Mouse (Mus musculus): Measurements from ENCODE around the gene Nfatc3. TPM values are rescaled to one million over a fixed set of nuclear protein-coding genes. Genes with fewer than 3 reads are reported as not detected.

Nfatc3 gene
- polyA plus RNA-seq, 1 experiment, result 78.6 TPM

GRCm38 (mm10) chr8:106074236-106074635 lies 15.6 kb downstream of the Nfatc3 start:
- TF ChIP-seq CTCF (IDR thresholded peaks at IDR 0.05; ENCODE audit: borderline replicate concordance, insufficient read depth, low read length) (no peak), POLR2A (IDR thresholded peaks at IDR 0.05; ENCODE audit: low read depth, low read length) (no peak)
- no peak overlapping the region for H3K4me3 ChIP-seq (ENCODE audit: insufficient read depth, low read length)

GRCm38 (mm10) chr8:106074659-106075058 lies 16.0 kb downstream of the Nfatc3 start:
- Histone ChIP-seq H3K4me3 (ENCODE audit: insufficient read depth, low read length) (no peak overlapping the region), H3K27ac (ENCODE audit: insufficient read depth, low read length) (no peak overlapping the region), H3K4me1 (ENCODE audit: control insufficient read depth, insufficient read depth, low read length) (0 out of 2 replicates have a peak, but pooled peaks cover 4% of the 10 kb centered on the region)
- TF ChIP-seq CTCF (IDR thresholded peaks at IDR 0.05; ENCODE audit: borderline replicate concordance, insufficient read depth, low read length) (no peak), POLR2A (IDR thresholded peaks at IDR 0.05; ENCODE audit: low read depth, low read length) (no peak)

More at GRCm38 (mm10) chr8:106074236-106074635, 15.6 kb downstream of the Nfatc3 start:
- 0 out of 2 replicates have a peak, but pooled peaks cover 4% of the 10 kb centered on the region for H3K4me1 ChIP-seq (ENCODE audit: control insufficient read depth, insufficient read depth, low read length)
- H3K27ac ChIP-seq (ENCODE audit: insufficient read depth, low read length), result no peak overlapping the region

- Histone ChIP-seq H3K27ac (ENCODE audit: insufficient read depth, low read length) (no peak overlapping the region), H3K4me3 (ENCODE audit: insufficient read depth, low read length) (no peak overlapping the region), H3K4me1 (ENCODE audit: control insufficient read depth, insufficient read depth, low read length) (0 out of 2 replicates have a peak, but pooled peaks cover 4% of the 10 kb centered on the region)
- TF ChIP-seq POLR2A (IDR thresholded peaks at IDR 0.05; ENCODE audit: low read depth, low read length) (no peak), CTCF (IDR thresholded peaks at IDR 0.05; ENCODE audit: borderline replicate concordance, insufficient read depth, low read length) (no peak)
Measured at GRCm38 (mm10) chr8:106075161-106075862, 16.7 kb downstream of the Nfatc3 start.

GRCm38 (mm10) chr8:106075863-106076174 lies 17.2 kb downstream of the Nfatc3 start:
- no peak for TF ChIP-seq CTCF (IDR thresholded peaks at IDR 0.05; ENCODE audit: borderline replicate concordance, insufficient read depth, low read length)
- TF ChIP-seq POLR2A (IDR thresholded peaks at IDR 0.05; ENCODE audit: low read depth, low read length), result no peak
- Histone ChIP-seq H3K4me3 (ENCODE audit: insufficient read depth, low read length) (no peak overlapping the region), H3K27ac (ENCODE audit: insufficient read depth, low read length) (no peak overlapping the region), H3K4me1 (ENCODE audit: control insufficient read depth, insufficient read depth, low read length) (0 out of 2 replicates have a peak, but pooled peaks cover 4% of the 10 kb centered on the region)

- no peak overlapping the region for H3K27ac ChIP-seq (ENCODE audit: insufficient read depth, low read length)
- TF ChIP-seq CTCF (IDR thresholded peaks at IDR 0.05; ENCODE audit: borderline replicate concordance, insufficient read depth, low read length) (no peak), POLR2A (IDR thresholded peaks at IDR 0.05; ENCODE audit: low read depth, low read length) (no peak)
- 0 out of 2 replicates have a peak, but pooled peaks cover 4% of the 10 kb centered on the region for H3K4me1 ChIP-seq (ENCODE audit: control insufficient read depth, insufficient read depth, low read length)
- no peak overlapping the region for H3K4me3 ChIP-seq (ENCODE audit: insufficient read depth, low read length)
Measured at GRCm38 (mm10) chr8:106076612-106077011, 18.0 kb downstream of the Nfatc3 start.

GRCm38 (mm10) chr8:106077452-106078067 lies 18.9 kb downstream of the Nfatc3 start:
- no peak overlapping the region for H3K27ac ChIP-seq (ENCODE audit: insufficient read depth, low read length)
- TF ChIP-seq CTCF (IDR thresholded peaks at IDR 0.05; ENCODE audit: borderline replicate concordance, insufficient read depth, low read length) (no peak), POLR2A (IDR thresholded peaks at IDR 0.05; ENCODE audit: low read depth, low read length) (no peak)
- no peak overlapping the region for H3K4me3 ChIP-seq (ENCODE audit: insufficient read depth, low read length)
- 0 out of 2 replicates have a peak, but pooled peaks cover 4% of the 10 kb centered on the region for H3K4me1 ChIP-seq (ENCODE audit: control insufficient read depth, insufficient read depth, low read length)

GRCm38 (mm10) chr8:106102321-106102720 lies 43.7 kb downstream of the Nfatc3 start:
- Histone ChIP-seq H3K4me1 (ENCODE audit: control insufficient read depth, insufficient read depth, low read length) (no peaks in the 10 kb centered on the region), H3K4me3 (ENCODE audit: insufficient read depth, low read length) (no peak overlapping the region), H3K27ac (ENCODE audit: insufficient read depth, low read length) (no peak overlapping the region)
- TF ChIP-seq CTCF (IDR thresholded peaks at IDR 0.05; ENCODE audit: borderline replicate concordance, insufficient read depth, low read length) (no peak), POLR2A (IDR thresholded peaks at IDR 0.05; ENCODE audit: low read depth, low read length) (no peak)

- Histone ChIP-seq H3K4me3 (ENCODE audit: insufficient read depth, low read length) (no peak overlapping the region), H3K27ac (ENCODE audit: insufficient read depth, low read length) (no peak overlapping the region), H3K4me1 (ENCODE audit: control insufficient read depth, insufficient read depth, low read length) (no peaks in the 10 kb centered on the region)
- TF ChIP-seq POLR2A (IDR thresholded peaks at IDR 0.05; ENCODE audit: low read depth, low read length) (no peak), CTCF (IDR thresholded peaks at IDR 0.05; ENCODE audit: borderline replicate concordance, insufficient read depth, low read length) (no peak)
Measured at GRCm38 (mm10) chr8:106103888-106104287, 45.2 kb downstream of the Nfatc3 start.

- no peak overlapping the region for H3K27ac ChIP-seq (ENCODE audit: insufficient read depth, low read length)
- no peak for TF ChIP-seq POLR2A (IDR thresholded peaks at IDR 0.05; ENCODE audit: low read depth, low read length)
- TF ChIP-seq CTCF (IDR thresholded peaks at IDR 0.05; ENCODE audit: borderline replicate concordance, insufficient read depth, low read length), result no peak
- no peaks in the 10 kb centered on the region for H3K4me1 ChIP-seq (ENCODE audit: control insufficient read depth, insufficient read depth, low read length)
Measured at GRCm38 (mm10) chr8:106106193-106106592, 47.6 kb downstream of the Nfatc3 start.

GRCm38 (mm10) chr8:106108080-106108479 lies 49.4 kb downstream of the Nfatc3 start:
- Histone ChIP-seq H3K4me3 (ENCODE audit: insufficient read depth, low read length) (no peak overlapping the region), H3K27ac (ENCODE audit: insufficient read depth, low read length) (no peak overlapping the region), H3K4me1 (ENCODE audit: control insufficient read depth, insufficient read depth, low read length) (no peaks in the 10 kb centered on the region)
- no peak for TF ChIP-seq CTCF (IDR thresholded peaks at IDR 0.05; ENCODE audit: borderline replicate concordance, insufficient read depth, low read length)
- TF ChIP-seq POLR2A (IDR thresholded peaks at IDR 0.05; ENCODE audit: low read depth, low read length), result no peak

More at GRCm38 (mm10) chr8:106106193-106106592, 47.6 kb downstream of the Nfatc3 start:
- no peak overlapping the region for H3K4me3 ChIP-seq (ENCODE audit: insufficient read depth, low read length)

All from embryonic fibroblast, embryonic 13.5 days (primary cell).